Mouse (Mus musculus) liver, embryonic 13.5 days (tissue): ENCODE results near the gene Smarcd2. TPM values are rescaled to one million over a fixed set of nuclear protein-coding genes. Genes with fewer than 3 reads are reported as not detected.

Source experiments
- ATAC-seq: fragments of 200-750 bp; cut with Nextera tagmentation; 2 replicates; pipeline ENCODE4 v1.8.0; 2017; ENCODE audit warnings: low read depth, mild to moderate bottlenecking, moderate number of reproducible peaks, moderate library complexity
- DNase-seq: peaks from one replicate; pipeline ENCODE4 v3.0.0; 2022
- H3K27ac ChIP-seq: fragments of 300-500 bp; sonication (generic); 2 replicates; pipeline ENCODE4 v1.5.1; 2015; ENCODE audit warnings: moderate library complexity, mild to moderate bottlenecking, inconsistent platforms
- H3K27me3 ChIP-seq: fragments of 300-500 bp; sonication (generic); 2 replicates; pipeline ENCODE4 v1.6.1; 2015; ENCODE audit warnings: mild to moderate bottlenecking, inconsistent platforms
- H3K36me3 ChIP-seq: fragments of 300-500 bp; sonication (generic); 2 replicates; pipeline ENCODE4 v1.6.1; 2015; ENCODE audit warnings: mild to moderate bottlenecking, inconsistent platforms
- H3K4me1 ChIP-seq: fragments of 300-500 bp; sonication (generic); replicated peaks from 2 replicates; pipeline ENCODE4 v1.6.1; 2015; ENCODE audit warnings: inconsistent platforms
- H3K4me2 ChIP-seq: fragments of 300-500 bp; sonication (generic); 2 replicates; pipeline ENCODE4 v1.6.1; 2015; ENCODE audit warnings: inconsistent platforms, mild to moderate bottlenecking, moderate library complexity
- H3K4me3 ChIP-seq: fragments of 300-500 bp; sonication (generic); replicated peaks from 2 replicates; pipeline ENCODE4 v1.5.1; 2015; ENCODE audit warnings: mild to moderate bottlenecking, inconsistent platforms
- H3K9ac ChIP-seq: fragments of 300-500 bp; sonication (generic); 2 replicates; pipeline ENCODE4 v1.6.1; 2015; ENCODE audit warnings: mild to moderate bottlenecking, inconsistent platforms
- H3K9me3 ChIP-seq: fragments of 300-500 bp; sonication (generic); replicated peaks from 2 replicates; pipeline ENCODE4 v1.6.1; 2016; ENCODE audit warnings: inconsistent platforms
- WGBS: fragments of 180-500 bp; shearing (Covaris S2); methylation state at CpG from one replicate; pipeline ENCODE4 v1.1.7; 2015; ENCODE audit not compliant: insufficient replicate concordance; 5-methylcytosine and 5-hydroxymethylcytosine counted together
- polyA plus RNA-seq: library from polyadenylated mRNA; unstranded; fragments of >200 nt; fragmentation: Nextera tagmentation; extraction: Ambion mirVana; gene quantifications from 2 replicates; pipeline ENCODE4 v1.2.1, GENCODE M21; 2015

The Smarcd2 gene
- polyA plus RNA-seq, 1 experiment from 2014 or later: 27.8 TPM

DNA sequence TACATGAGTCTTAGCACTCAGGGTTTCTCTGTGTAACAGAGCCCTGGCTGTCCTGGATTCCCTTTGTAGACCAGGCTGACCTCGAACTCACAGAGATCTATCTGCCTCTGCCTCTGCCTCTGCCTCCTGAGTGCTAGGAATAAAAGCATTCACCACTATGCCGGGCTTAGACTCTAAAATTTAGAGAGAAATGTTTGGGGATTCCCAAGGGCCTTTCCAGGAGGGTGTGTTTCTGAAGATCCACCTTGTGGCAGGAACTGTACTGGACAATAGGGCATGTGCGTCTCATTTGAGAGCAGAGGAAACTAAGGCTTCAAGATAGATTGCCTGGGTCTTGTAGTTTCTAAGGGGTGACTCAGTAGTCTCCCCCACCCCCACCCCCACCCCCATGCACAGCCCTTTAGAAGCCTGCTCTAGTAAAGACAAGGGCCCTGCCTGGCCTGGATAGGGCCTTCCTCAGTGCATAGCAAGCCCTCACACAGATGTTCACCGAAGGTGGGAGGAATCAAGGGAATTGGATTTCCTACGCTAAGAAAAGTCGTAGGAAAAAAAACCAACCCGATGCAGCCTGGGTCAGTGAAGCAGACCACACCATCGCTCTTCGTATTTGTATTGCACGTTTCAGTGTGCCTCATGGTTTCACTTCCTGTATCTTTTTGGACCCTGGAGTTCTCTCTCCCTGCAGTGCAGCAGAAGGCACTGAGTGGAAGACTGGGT, 32.7 kb upstream of the Smarcd2 start:
- DNase-seq (no peak), ATAC-seq (no peak)
- no peak overlapping the region for H3K27ac ChIP-seq
- H3K36me3 ChIP-seq: no peaks in the 10 kb centered on the region
- no peaks in the 10 kb centered on the region for H3K4me1 ChIP-seq
- H3K27me3 ChIP-seq: no peaks in the 10 kb centered on the region
- no peak overlapping the region for H3K4me2 ChIP-seq
- H3K9me3 ChIP-seq: no peaks in the 10 kb centered on the region
- 58% methylated on average over 10 of the region's 10 CpGs for WGBS
- no peak overlapping the region for H3K9ac ChIP-seq
- no peak overlapping the region for H3K4me3 ChIP-seq

DNA sequence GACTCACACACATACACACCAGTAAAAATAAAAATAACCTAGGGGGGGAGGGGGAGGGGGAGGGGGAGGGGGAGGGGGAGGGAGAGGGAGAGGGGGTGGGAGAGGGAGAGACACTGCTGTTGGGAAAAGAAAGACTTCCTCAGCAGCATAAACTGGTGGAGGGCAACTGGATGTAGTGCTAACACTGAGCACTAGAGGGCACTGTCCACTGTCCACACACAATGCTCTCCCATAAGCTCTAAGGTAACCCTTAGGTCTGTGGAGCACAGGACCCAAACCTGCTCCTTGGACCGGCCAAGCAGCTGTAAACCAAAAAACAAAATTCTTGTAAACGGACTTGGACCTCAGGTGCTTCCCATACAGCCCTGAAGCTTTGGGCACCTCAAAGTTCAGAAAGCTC, 29.9 kb upstream of the Smarcd2 start:
- Histone ChIP-seq H3K4me2 (no peak overlapping the region), H3K36me3 (no peaks in the 10 kb centered on the region), H3K27ac (no peak overlapping the region), H3K9ac (no peak overlapping the region), H3K27me3 (no peaks in the 10 kb centered on the region), H3K9me3 (no peaks in the 10 kb centered on the region), H3K4me3 (no peak overlapping the region), H3K4me1 (no peaks in the 10 kb centered on the region)
- ATAC-seq (peak; percentile 53), DNase-seq (peak; percentile 42)
- WGBS: 4% methylated on average over 2 of the region's 2 CpGs

DNA sequence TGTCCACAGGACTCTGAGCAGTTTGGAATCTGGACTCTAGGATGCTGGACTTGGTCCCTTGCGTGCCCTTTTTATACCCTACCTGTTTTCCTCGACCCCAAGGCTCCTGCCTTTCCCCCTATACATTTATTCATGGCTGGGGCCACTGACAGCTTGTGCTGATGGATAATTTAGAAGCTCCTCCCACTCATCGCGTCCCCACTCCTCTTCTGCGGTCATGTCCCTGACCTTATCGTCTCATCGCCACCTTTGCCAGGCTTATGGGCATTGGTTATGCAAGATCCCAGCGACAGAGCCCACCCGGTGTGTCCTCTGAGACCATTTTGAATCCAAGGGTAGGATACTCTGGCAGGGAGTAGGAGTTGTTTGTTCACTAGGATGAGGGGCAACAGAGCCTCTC, 29.0 kb upstream of the Smarcd2 start, which contains the start of gene Gh:
TSS of gene Gh (minus strand) at position 101 of the 400 bp plus-strand sequence.
- Histone ChIP-seq H3K9me3 (no peaks in the 10 kb centered on the region), H3K36me3 (no peaks in the 10 kb centered on the region), H3K4me2 (no peak within 1 kb of the TSS), H3K4me3 (no peak within 1 kb of the TSS), H3K27ac (no peak within 1 kb of the TSS), H3K9ac (no peak within 1 kb of the TSS), H3K27me3 (no peaks in the 10 kb centered on the region), H3K4me1 (no peaks in the 10 kb centered on the region)
- no peak for ATAC-seq
- WGBS: 65% methylated on average over 9 of the region's 9 CpGs
- no peak for DNase-seq

DNA sequence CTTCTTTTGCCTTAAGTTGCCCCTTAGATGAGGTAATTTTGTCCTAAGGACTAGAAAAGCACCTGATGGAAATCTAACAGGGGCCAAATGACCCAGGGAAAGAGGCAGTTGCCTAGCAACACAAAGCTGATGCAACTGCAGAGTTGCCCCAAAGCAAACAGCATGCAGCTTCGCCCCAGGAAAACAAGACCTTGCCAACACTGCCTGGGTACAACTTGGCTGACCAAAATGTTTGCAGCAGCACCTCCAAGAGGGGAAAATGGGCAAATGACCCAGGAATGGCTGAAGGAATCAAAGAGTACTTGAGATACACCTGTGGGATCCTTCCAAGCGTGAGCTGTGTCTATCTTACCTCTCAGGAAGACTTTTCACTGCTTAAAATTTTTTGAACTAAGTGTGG, 19.1 kb upstream of the Smarcd2 start:
- ATAC-seq (no peak), DNase-seq (no peak)
- Histone ChIP-seq H3K4me3 (no peak overlapping the region), H3K27ac (no peak overlapping the region), H3K4me2 (no peak overlapping the region), H3K27me3 (no peaks in the 10 kb centered on the region), H3K9me3 (no peaks in the 10 kb centered on the region), H3K4me1 (no peaks in the 10 kb centered on the region), H3K9ac (no peak overlapping the region), H3K36me3 (no peaks in the 10 kb centered on the region)
- 63% methylated on average over 2 of the region's 2 CpGs for WGBS

DNA sequence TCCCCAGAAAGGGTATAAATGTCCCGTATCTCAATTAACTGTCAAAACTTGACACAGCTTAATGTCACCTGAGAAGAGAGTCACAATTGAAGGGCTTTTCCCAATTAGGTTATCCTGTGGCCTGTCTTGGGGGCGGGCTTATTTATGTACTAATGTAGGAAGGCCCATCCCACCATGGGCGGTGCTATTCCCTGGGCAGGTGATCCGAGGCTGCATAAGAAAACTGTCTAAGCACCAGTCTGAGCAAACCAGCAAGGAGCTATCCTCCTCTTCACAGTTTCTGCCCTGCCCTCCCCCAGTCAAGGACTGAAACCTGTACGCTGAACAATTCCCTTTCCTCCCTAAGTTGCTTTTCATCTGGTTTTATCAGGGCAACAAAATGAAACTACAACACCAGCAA, 17.6 kb upstream of the Smarcd2 start:
- H3K9ac ChIP-seq: no peak overlapping the region
- no peaks in the 10 kb centered on the region for H3K27me3 ChIP-seq
- DNase-seq: no peak
- no peak for ATAC-seq
- WGBS: 70% methylated on average over 5 of the region's 5 CpGs
- no peak overlapping the region for H3K4me3 ChIP-seq
- no peaks in the 10 kb centered on the region for H3K9me3 ChIP-seq
- H3K4me2 ChIP-seq: no peak overlapping the region
- H3K27ac ChIP-seq: no peak overlapping the region
- H3K4me1 ChIP-seq: no peaks in the 10 kb centered on the region
- no peaks in the 10 kb centered on the region for H3K36me3 ChIP-seq

DNA sequence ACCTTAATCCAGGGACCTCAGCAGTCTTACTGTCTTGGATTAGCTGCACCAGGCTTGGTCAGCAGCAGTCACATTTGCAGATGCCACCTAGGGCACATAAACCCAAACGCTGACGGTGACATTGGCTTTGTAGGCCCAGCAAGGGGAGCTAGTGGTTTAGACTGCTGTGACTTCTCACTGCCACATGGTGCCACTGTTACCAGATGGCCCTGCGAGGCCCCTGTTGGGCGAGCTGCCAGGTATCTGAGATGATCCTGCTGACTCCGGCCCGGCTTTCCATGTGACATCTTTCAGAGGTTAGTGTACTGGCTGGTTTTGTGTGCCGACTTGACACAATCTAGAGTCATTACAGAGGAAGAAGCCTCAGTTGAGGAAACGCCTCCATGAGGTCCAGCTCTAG, 16.6 kb upstream of the Smarcd2 start:
- Histone ChIP-seq H3K4me2 (no peak overlapping the region), H3K4me1 (no peaks in the 10 kb centered on the region), H3K27ac (no peak overlapping the region), H3K9me3 (no peaks in the 10 kb centered on the region), H3K27me3 (no peaks in the 10 kb centered on the region), H3K9ac (no peak overlapping the region), H3K4me3 (no peak overlapping the region), H3K36me3 (no peaks in the 10 kb centered on the region)
- WGBS: 69% methylated on average over 8 of the region's 8 CpGs
- ATAC-seq (no peak), DNase-seq (no peak)

DNA sequence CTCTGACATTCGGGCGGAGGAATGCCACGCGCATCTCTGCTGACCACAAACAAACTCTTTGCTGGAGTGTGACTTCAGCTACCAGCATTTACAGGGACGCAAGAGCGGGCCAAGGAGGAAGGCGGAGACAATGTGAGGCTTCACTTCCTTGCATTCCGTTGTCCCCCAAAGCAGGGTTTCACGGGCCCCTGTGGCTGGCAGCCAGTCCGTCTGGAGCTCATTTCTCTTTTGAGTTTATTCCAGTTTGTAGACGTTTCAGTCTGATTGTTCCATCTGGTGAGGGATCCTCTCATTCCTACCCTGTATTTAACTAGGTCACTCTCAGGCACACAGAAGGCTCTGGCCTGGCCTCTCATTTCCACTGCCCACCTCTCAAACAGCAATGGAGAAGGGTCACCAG, 14.2 kb upstream of the Smarcd2 start:
- no peaks in the 10 kb centered on the region for H3K9me3 ChIP-seq
- H3K27me3 ChIP-seq: no peaks in the 10 kb centered on the region
- H3K27ac ChIP-seq: no peak overlapping the region
- WGBS: 59% methylated on average over 11 of the region's 11 CpGs
- DNase-seq (no peak), ATAC-seq (no peak)
- no peaks in the 10 kb centered on the region for H3K36me3 ChIP-seq
- no peaks in the 10 kb centered on the region for H3K4me1 ChIP-seq
- H3K4me2 ChIP-seq: no peak overlapping the region
- no peak overlapping the region for H3K4me3 ChIP-seq
- H3K9ac ChIP-seq: no peak overlapping the region

DNA sequence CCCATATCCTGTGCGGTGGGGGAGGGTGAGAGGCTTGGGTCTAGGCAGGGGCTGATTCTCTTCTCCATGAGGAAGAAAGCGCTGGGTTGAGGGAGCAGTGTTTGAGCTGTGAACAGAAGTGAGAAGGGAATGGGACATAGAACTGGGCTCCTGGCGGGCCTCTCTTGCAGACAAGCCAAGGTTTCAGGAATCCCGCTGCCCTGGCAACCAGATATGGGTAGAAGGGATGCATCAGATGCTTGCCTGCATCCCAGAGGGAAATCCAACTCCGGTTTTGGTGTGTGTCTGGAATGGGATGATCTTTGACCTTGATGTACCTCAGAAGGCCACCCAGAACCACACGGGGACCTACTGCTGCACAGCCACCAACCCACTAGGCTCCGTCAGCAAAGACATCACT, 13.4 kb upstream of the Smarcd2 start:
- WGBS: 74% methylated on average over 7 of the region's 7 CpGs

DNA sequence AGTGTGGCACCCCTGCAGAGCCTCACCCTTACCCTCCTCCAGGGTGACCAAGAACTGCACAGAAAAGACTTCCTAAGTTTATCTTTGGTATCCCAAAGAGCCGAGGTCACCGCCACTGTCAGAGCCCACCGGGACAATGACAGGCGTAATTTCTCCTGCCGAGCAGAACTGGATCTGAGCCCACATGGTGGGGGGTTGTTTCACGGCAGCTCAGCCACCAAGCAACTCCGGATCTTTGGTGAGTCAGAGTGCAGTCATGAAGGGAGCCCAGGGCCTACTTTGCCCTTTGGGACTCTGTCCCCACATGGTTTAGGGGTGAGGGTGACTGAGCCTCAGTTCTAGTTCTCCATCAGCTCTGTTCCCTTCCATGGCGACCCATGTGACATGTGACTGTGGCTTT, 11.4 kb upstream of the Smarcd2 start:
- ATAC-seq: no peak
- 69% methylated on average over 8 of the region's 8 CpGs for WGBS
- no peaks in the 10 kb centered on the region for H3K9me3 ChIP-seq
- H3K4me1 ChIP-seq: no peaks in the 10 kb centered on the region
- 0 out of 2 replicates have a peak, but pooled peaks cover 5% of the 10 kb centered on the region for H3K27me3 ChIP-seq
- H3K4me2 ChIP-seq: no peak overlapping the region
- no peak overlapping the region for H3K4me3 ChIP-seq
- H3K36me3 ChIP-seq: no peaks in the 10 kb centered on the region
- DNase-seq: no peak
- no peak overlapping the region for H3K9ac ChIP-seq
- H3K27ac ChIP-seq: no peak overlapping the region

More for the DNA sequence above, 13.4 kb upstream of the Smarcd2 start:
- DNase-seq (no peak), ATAC-seq (no peak)
- Histone ChIP-seq H3K4me3 (no peak overlapping the region), H3K27ac (no peak overlapping the region), H3K9ac (no peak overlapping the region), H3K4me2 (no peak overlapping the region), H3K9me3 (no peaks in the 10 kb centered on the region), H3K27me3 (0 out of 2 replicates have a peak, but pooled peaks cover 5% of the 10 kb centered on the region), H3K4me1 (no peaks in the 10 kb centered on the region), H3K36me3 (no peaks in the 10 kb centered on the region)

DNA sequence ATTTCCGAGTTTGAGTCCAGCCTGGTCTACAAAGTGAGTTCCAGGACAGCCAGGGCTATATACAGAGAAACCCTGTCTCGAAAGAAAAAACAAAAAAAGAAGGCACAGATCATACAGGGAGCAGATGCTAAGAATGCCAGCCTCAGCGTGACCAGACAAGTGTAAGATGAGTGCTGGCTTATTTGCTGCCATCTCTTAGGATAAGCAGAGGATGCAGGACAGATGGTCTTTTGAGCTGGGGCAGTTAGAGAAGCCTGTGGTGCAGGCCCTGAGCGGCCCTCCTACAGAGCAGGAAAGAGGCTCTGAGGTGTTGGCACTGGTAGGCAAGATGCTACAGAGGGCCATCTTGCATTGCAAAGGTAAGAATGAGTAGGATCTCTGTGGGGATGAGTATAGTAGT, 10.6 kb upstream of the Smarcd2 start:
- no peak for ATAC-seq
- 62% methylated on average over 4 of the region's 4 CpGs for WGBS
- H3K4me2 ChIP-seq: no peak overlapping the region
- no peak overlapping the region for H3K4me3 ChIP-seq
- no peak for DNase-seq
- 0 out of 2 replicates have a peak, but pooled peaks cover 5% of the 10 kb centered on the region for H3K27me3 ChIP-seq
- H3K4me1 ChIP-seq: no peaks in the 10 kb centered on the region
- no peak overlapping the region for H3K9ac ChIP-seq
- no peaks in the 10 kb centered on the region for H3K9me3 ChIP-seq
- H3K36me3 ChIP-seq: no peaks in the 10 kb centered on the region
- no peak overlapping the region for H3K27ac ChIP-seq

DNA sequence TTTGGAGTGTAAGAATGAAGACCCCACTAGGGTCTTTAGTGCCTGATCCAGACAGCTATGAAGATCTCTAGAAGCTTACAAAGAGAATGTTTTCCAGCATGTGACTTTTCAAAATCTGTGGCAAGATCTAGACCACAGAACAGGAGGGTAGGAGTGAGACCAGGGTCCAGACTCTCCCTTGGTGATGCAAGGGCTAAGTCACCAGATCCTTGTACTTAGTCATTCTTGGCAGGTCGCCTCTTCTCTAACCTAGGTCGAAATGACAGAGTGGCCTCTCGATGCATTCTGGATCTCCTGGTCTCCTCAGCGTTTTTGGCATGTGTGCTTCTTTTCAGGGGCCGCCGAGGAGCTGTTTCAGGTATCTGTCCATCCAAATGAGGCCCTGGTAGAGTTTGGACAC, 9.7 kb upstream of the Smarcd2 start:
- Histone ChIP-seq H3K4me1 (no peaks in the 10 kb centered on the region), H3K4me3 (no peak overlapping the region), H3K9ac (no peak overlapping the region), H3K27ac (no peak overlapping the region), H3K36me3 (no peaks in the 10 kb centered on the region), H3K4me2 (no peak overlapping the region), H3K27me3 (0 out of 2 replicates have a peak, but pooled peaks cover 5% of the 10 kb centered on the region), H3K9me3 (no peaks in the 10 kb centered on the region)
- no peak for ATAC-seq
- WGBS: 62% methylated on average over 6 of the region's 6 CpGs
- no peak for DNase-seq

DNA sequence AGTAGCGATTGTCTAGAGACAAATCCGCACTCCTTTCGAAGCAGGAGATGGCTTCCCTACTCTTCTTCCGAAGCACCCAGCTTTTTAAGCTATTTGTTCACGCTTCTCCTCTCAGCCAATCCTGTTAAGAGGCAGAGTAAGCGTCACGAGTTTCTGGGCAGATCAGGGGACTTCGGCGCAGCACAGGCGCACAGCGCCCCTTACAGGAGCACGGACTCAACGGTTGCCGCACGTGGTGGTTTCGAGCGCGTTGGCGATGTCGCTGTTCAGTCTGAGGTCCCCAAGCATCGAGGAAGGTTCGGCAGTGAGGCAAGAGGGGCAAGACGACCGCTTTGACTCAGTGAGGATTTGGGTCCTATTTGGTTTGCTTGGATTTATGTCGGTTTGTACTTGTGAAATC, 3.7 kb upstream of the Smarcd2 start, which contains the start of gene Tcam1:
TSS of gene Tcam1 (plus strand) at position 219 of the 400 bp plus-strand sequence.
- Histone ChIP-seq H3K36me3 (no peaks in the 10 kb centered on the region), H3K27ac (no peak within 1 kb of the TSS), H3K9ac (no peak within 1 kb of the TSS), H3K4me1 (peaks cover 40% of the 10 kb centered on the region), H3K4me3 (no peak within 1 kb of the TSS), H3K27me3 (no peaks in the 10 kb centered on the region), H3K9me3 (no peaks in the 10 kb centered on the region), H3K4me2 (peak within 1 kb of the TSS; percentile 57)
- ATAC-seq: no peak
- WGBS: 5% methylated on average over 25 of the region's 25 CpGs
- DNase-seq: peak; percentile 84
